Mouse (Mus musculus) MEL (cell line): ENCODE measurements around the gene Btaf1. TPM values are rescaled to one million over a fixed set of nuclear protein-coding genes. Genes with fewer than 3 reads are reported as not detected.

Source experiments
- DNase-seq: peaks from one replicate; pipeline ENCODE4 v3.0.0; 2011; ENCODE audit warnings: low read depth, low spot score
- H3K27ac ChIP-seq: 2 replicates; pipeline ENCODE4 v1.5.1; 2012; ENCODE audit warnings: low read depth, mild to moderate bottlenecking, control low read depth, low read length, moderate library complexity; ENCODE audit not compliant: control insufficient read depth
- H3K27me3 ChIP-seq, 2 experiments: fragments of 150-350 bp in 1 of 2; sonication (generic) in 1 of 2; 2 replicates each; pipeline ENCODE4 v1.6.1; 2012; ENCODE audit warnings: low read length in 2 of 2, mild to moderate bottlenecking in 2 of 2, improper control_type of control experiment in 1 of 2, moderate library complexity in 1 of 2; ENCODE audit not compliant: insufficient read depth in 2 of 2, control insufficient read depth in 1 of 2
- H3K36me3 ChIP-seq, 2 experiments: 2 replicates each; pipeline ENCODE4 v1.6.1; 2012 to 2014; ENCODE audit warnings: low read length in 2 of 2, improper control_type of control experiment in 1 of 2, inconsistent platforms in 1 of 2, mild to moderate bottlenecking in 1 of 2; ENCODE audit not compliant: insufficient read depth in 2 of 2, control insufficient read depth in 1 of 2
- H3K4me1 ChIP-seq, 2 experiments: fragments of 150-350 bp in 1 of 2; sonication (generic) in 1 of 2; 2 replicates each; pipeline ENCODE4 v1.6.1; 2012; ENCODE audit warnings: low read length in 2 of 2, improper control_type of control experiment in 1 of 2, mild to moderate bottlenecking in 1 of 2; ENCODE audit not compliant: insufficient read depth in 2 of 2, control insufficient read depth in 1 of 2
- H3K4me3 ChIP-seq, 2 experiments: fragments of 150-350 bp in 1 of 2; sonication (generic) in 1 of 2; 2 replicates each; pipeline ENCODE4 v1.5.1; 2012; ENCODE audit warnings: low read depth in 2 of 2, low read length in 2 of 2, mild to moderate bottlenecking in 2 of 2, moderate library complexity in 2 of 2, control low read depth in 1 of 2, improper control_type of control experiment in 1 of 2; ENCODE audit not compliant: control insufficient read depth in 1 of 2, insufficient read depth in 1 of 2
- H3K79me2 ChIP-seq: 2 replicates; pipeline ENCODE4 v1.6.1; 2012; ENCODE audit warnings: mild to moderate bottlenecking, low read length, moderate library complexity; ENCODE audit not compliant: control insufficient read depth, poor library complexity, insufficient read depth
- H3K9ac ChIP-seq: 2 replicates; pipeline ENCODE4 v1.6.1; 2012; ENCODE audit warnings: low read depth, mild to moderate bottlenecking, control low read depth, low read length, moderate library complexity; ENCODE audit not compliant: control insufficient read depth, poor library complexity, severe bottlenecking
- H3K9me3 ChIP-seq: fragments of 150-350 bp; sonication (generic); replicated peaks from 2 replicates; pipeline ENCODE4 v1.6.1; 2012; ENCODE audit warnings: mild to moderate bottlenecking, low read length, improper control_type of control experiment, moderate library complexity; ENCODE audit not compliant: insufficient read depth
- BHLHE40 ChIP-seq: IDR thresholded peaks from 2 replicates; pipeline ENCODE4 v1.6.1; 2012; ENCODE audit warnings: low read depth, mild to moderate bottlenecking, inconsistent platforms, low read length, improper control_type of control experiment, borderline replicate concordance
- CHD1 ChIP-seq: IDR thresholded peaks from 2 replicates; pipeline ENCODE4 v1.6.1; 2012; ENCODE audit warnings: low read depth, mild to moderate bottlenecking, inconsistent platforms, low read length, improper control_type of control experiment
- ELF1 ChIP-seq: IDR thresholded peaks from 2 replicates; pipeline ENCODE4 v1.6.1; 2014; ENCODE audit warnings: low read depth, mild to moderate bottlenecking, inconsistent platforms, low read length, improper control_type of control experiment, moderate library complexity
- ETS1 ChIP-seq: IDR thresholded peaks from 2 replicates; pipeline ENCODE4 v1.6.1; 2012; ENCODE audit warnings: low read depth, mild to moderate bottlenecking, inconsistent platforms, low read length, improper control_type of control experiment, moderate library complexity
- GABPA ChIP-seq: IDR thresholded peaks from 2 replicates; pipeline ENCODE4 v1.6.1; 2012; ENCODE audit warnings: low read depth, mild to moderate bottlenecking, inconsistent platforms, low read length, improper control_type of control experiment, moderate library complexity
- JUND ChIP-seq: IDR thresholded peaks from 2 replicates; pipeline ENCODE4 v1.6.1; 2011; ENCODE audit warnings: low read depth, mild to moderate bottlenecking, improper control_type of control experiment, low read length
- KAT2A ChIP-seq: conservative IDR thresholded peaks from 2 replicates; pipeline ENCODE4 v1.6.1; 2012; ENCODE audit warnings: low read depth, low read length, improper control_type of control experiment, inconsistent platforms
- MEF2A ChIP-seq: IDR thresholded peaks from 2 replicates; pipeline ENCODE4 v1.6.1; 2014; ENCODE audit warnings: low read depth, mild to moderate bottlenecking, inconsistent platforms, low read length, improper control_type of control experiment; ENCODE audit not compliant: poor library complexity, insufficient replicate concordance, severe bottlenecking; ENCODE audit errors: extremely low read depth
- MXI1 ChIP-seq: IDR thresholded peaks from 2 replicates; pipeline ENCODE4 v1.6.1; 2011; ENCODE audit warnings: mild to moderate bottlenecking, low read depth, low read length, improper control_type of control experiment
- MYB ChIP-seq: IDR thresholded peaks from 2 replicates; pipeline ENCODE4 v1.6.1; 2011; ENCODE audit warnings: mild to moderate bottlenecking, low read depth, low read length, improper control_type of control experiment
- POLR2AphosphoS2 ChIP-seq: IDR thresholded peaks from 2 replicates; pipeline ENCODE4 v1.6.1; 2011; ENCODE audit warnings: low read length, improper control_type of control experiment
- POLR2AphosphoS5 ChIP-seq: IDR thresholded peaks from 2 replicates; pipeline ENCODE4 v1.6.1; 2012; ENCODE audit warnings: low read depth, borderline replicate concordance, mild to moderate bottlenecking, inconsistent platforms, low read length, moderate library complexity, mixed read lengths
- RAD21 ChIP-seq: IDR thresholded peaks from 2 replicates; pipeline ENCODE4 v1.6.1; 2011; ENCODE audit warnings: mild to moderate bottlenecking, low read depth, low read length, improper control_type of control experiment
- RCOR1 ChIP-seq: IDR thresholded peaks from 2 replicates; pipeline ENCODE4 v1.6.1; 2012; ENCODE audit warnings: low read depth, mild to moderate bottlenecking, inconsistent platforms, low read length, improper control_type of control experiment
- TAL1 ChIP-seq: IDR thresholded peaks from 2 replicates; pipeline ENCODE4 v1.6.1; 2012; ENCODE audit warnings: mild to moderate bottlenecking, inconsistent platforms, low read length, moderate library complexity, mixed read lengths
- TBP ChIP-seq: IDR thresholded peaks from 2 replicates; pipeline ENCODE4 v1.8.0; 2011; ENCODE audit warnings: low read depth, low read length, improper control_type of control experiment
- TCF12 ChIP-seq: IDR thresholded peaks from 2 replicates; pipeline ENCODE4 v1.6.1; 2014; ENCODE audit warnings: low read depth, mild to moderate bottlenecking, inconsistent platforms, low read length, improper control_type of control experiment, moderate library complexity
- USF1 ChIP-seq: IDR thresholded peaks from 2 replicates; pipeline ENCODE4 v1.6.1; 2014; ENCODE audit warnings: low read depth, mild to moderate bottlenecking, inconsistent platforms, low read length, improper control_type of control experiment, moderate library complexity
- ZNF384 ChIP-seq: IDR thresholded peaks from 2 replicates; pipeline ENCODE4 v1.6.1; 2012; ENCODE audit warnings: low read depth, mild to moderate bottlenecking, inconsistent platforms, low read length, improper control_type of control experiment
- polyA plus RNA-seq, 2 experiments: library from polyadenylated mRNA; stranded (reverse) in 1 of 2; unstranded in 1 of 2; fragments of >175 nt in 1 of 2; fragments of >200 nt in 1 of 2; gene quantifications; 2 replicates each; pipeline versions ENCODE4 v1.2.1 to v1.2.4; 2012; ENCODE audit warnings: low replicate concordance in 2 of 2, low read depth in 1 of 2; ENCODE audit not compliant: insufficient read length in 2 of 2, insufficient read depth in 1 of 2, missing spikeins in 1 of 2
- total RNA-seq: library from RNA; depleted of rRNA; stranded (reverse); fragments of 300-350 nt; gene quantifications from 2 replicates; pipeline ENCODE4 v1.2.3, GENCODE M21; 2012

Btaf1 gene
- total and polyA plus RNA-seq, 3 experiments: 40.1 to 69.5 (median 46.1) TPM

DNA sequence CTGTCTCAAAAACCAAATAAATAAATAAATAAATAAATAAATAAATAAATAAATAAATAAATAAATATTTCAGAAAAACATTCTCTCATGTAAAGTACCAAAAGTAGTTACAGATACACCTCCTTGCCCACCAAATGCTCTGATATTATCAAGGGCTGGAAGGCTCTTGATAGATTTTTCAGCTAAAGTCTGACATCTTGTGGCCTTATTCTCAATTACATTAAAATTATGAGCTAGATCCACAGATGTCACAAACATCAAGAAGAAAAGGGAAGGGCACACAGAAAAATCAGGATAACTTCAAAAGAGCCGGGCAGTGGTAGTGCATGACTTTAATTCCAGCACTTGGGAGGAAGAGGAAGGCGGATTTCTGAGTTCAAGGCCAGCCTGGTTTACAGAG, 3.9 kb upstream of the Btaf1 start (continued):
- TF ChIP-seq RAD21: peak; percentile 78
- no peak for TF ChIP-seq TAL1
- no peak for TF ChIP-seq POLR2AphosphoS5

DNA sequence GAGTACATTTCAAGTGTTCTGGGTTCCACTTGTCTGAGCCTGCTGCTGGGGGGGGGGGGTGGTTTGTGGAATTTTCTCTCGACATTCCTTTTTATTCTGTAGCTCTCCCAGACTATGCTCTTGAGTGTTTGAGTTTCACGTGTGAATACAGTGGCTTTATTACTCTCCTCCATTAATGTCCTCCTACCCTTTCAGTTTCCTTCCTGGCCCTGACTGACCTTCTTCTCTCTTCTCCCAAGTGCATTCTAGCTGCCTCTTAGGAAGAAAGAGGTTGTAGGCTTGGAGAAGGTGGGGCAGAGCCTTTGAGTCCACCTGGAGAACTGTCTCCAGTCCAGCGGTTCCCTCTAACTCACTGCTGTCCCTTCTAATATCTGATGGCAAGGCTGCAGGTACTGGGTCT, 2.9 kb upstream of the Btaf1 start:
- TF ChIP-seq ZNF384 (no peak), POLR2AphosphoS5 (no peak), MXI1 (no peak), ELF1 (no peak), USF1 (no peak), GABPA (no peak), JUND (no peak), ETS1 (no peak), TBP (no peak), TCF12 (no peak), MEF2A (no peak), CHD1 (no peak), RCOR1 (no peak), BHLHE40 (no peak), TAL1 (no peak), KAT2A (no peak), MYB (no peak), POLR2AphosphoS2 (no peak)
- no peak for DNase-seq
- peaks cover 0 to 14% of the 10 kb centered on the region in 2 experiments; a peak in 2 of 4 replicates for H3K36me3 ChIP-seq

More for the DNA sequence above, 2.9 kb upstream of the Btaf1 start:
- Histone ChIP-seq H3K9ac (no peak overlapping the region), H3K4me1 (no peaks in the 10 kb centered on the region), H3K27ac (no peak overlapping the region), H3K79me2 (peaks cover 31% of the 10 kb centered on the region), H3K27me3 (no peaks in the 10 kb centered on the region), H3K4me3 (no peak overlapping the region), H3K9me3 (no peaks in the 10 kb centered on the region)
